Mouse (Mus musculus): ENCODE measurements at regions not wholly inside any gene's neighbourhood (a gene's known extent, or its start where the extent isn't known, plus 50 kb on each side); places are given as distances from the start of the nearest gene placed in this dataset.

DNA sequence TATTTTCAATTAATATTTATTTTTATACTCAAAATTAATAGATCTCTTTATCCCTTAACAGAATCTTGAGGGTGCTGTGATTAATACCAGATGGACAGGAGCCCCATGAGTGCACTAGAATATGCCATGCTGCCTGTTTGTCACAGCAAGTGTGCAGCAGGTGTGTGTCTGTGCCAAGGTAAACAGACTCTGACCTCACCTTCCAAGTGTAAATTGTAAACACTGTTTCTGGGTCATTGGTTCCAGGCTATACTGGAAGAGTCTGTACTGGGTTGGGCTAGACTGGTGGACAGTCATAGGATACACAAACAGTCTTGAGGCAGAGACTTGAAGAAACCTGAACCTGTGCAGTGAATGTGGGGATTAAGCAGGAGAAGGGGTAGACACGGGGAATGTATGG, 422.2 kb downstream of the Gm21833 start:
- no peak for ATAC-seq (ENCODE audit: low TSS enrichment)

- ATAC-seq (ENCODE audit: low TSS enrichment) = peak; percentile 76
Observed at GRCm38 (mm10) chr16:83254183-83254582, 426.0 kb downstream of the Gm21833 start.

DNA sequence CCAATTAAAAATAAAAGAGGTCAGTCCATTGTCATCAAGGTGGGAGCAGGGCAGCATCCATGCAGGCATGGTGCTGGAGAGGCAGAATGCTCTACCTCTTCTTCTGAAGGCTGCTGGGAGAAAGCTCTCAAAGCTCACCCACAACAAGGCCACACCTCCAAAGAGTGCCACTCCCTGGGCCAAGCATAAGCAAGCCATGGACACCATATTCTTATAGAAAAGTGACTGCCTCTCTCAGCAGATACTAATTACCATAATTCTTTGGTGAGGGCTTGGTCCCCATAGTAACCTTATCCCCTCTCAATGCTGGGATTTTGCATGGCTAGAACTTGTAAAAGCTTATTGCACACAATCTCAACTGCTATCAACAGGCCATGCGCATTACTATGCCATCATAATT, 443.7 kb downstream of the Gm21833 start:
- no peak for ATAC-seq (ENCODE audit: low TSS enrichment)

- peak; percentile 69 for ATAC-seq (ENCODE audit: low TSS enrichment)
Observed at GRCm38 (mm10) chr16:83316314-83316713, 488.1 kb downstream of the Gm21833 start.

DNA sequence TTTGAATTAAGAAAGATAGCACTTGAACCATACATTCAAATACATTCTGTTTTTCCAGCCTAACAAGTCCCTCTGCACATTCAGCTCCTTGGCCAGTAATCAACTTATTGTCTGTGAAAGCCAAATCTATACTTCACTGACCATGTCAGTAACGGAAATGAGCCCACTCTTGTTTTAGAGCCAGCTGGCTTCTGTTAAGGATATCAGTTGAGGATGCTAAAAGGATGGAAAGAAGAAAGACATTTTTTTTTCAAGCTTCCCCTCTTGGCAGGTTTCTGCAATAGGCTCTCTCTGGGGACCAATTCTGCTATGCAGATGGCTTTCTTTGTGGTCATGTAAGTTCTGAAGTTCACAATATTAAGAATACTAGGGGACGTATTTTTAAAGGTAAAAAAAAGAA, 498.6 kb downstream of the Gm21833 start:
- ATAC-seq (ENCODE audit: low TSS enrichment) = no peak

- peak; percentile 74 for ATAC-seq (ENCODE audit: low TSS enrichment)
Observed at GRCm38 (mm10) chr16:83351069-83351468, 522.9 kb downstream of the Gm21833 start.

GRCm38 (mm10) chr16:83394581-83394980, 566.4 kb downstream of the Gm21833 start:
- no peak for ATAC-seq (ENCODE audit: low TSS enrichment)

DNA sequence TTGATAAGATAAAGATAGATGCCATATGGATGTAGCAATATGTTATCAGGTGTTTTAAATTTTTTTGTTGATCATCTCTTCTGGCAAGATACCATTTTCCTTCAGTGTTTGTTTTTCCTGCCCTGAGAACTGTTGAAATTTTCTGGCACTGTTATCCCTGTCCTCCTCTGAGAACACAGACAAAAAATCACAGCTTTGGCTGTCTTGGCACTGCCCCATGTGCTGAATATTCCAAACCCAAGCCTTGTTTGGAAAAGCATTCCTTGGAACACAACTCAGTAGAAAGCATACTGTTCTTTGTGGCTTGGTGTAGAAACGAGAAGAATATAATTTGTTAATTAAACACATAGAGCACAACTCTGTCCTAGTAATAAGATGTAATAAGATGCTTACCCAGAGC, 592.5 kb downstream of the Gm21833 start:
- peak; percentile 93 for ATAC-seq (ENCODE audit: low TSS enrichment)

DNA sequence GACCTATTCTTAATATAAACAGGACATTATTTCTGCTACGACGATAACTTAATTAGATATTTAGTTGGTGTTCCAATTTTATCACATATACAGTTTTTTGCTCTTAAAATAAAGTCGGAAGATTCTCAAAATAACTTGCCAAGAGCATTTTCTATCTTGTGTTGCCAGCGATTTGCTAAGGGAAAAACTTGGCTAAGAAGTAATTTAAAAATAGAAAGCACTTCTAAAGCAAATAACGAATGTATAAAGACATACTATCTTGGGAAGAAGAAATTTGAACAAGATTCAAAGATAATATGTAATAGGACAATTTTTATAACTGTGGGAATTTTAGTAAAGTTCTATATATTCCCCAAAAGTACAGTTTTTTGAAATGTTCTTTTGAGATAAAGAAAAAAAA, 594.9 kb downstream of the Gm21833 start:
- peak; percentile 70 for ATAC-seq (ENCODE audit: low TSS enrichment)
